Mouse (Mus musculus): ENCODE measurements around the gene Gm21970.

GRCm38 (mm10) chr16:91458976-91459375, 67.5 kb downstream of the Gm21970 start:
- no peak for TF ChIP-seq CTCF (IDR thresholded peaks at IDR 0.05; ENCODE audit: borderline replicate concordance, insufficient read depth, low read length)
- TF ChIP-seq POLR2A (IDR thresholded peaks at IDR 0.05; ENCODE audit: low read depth, low read length), result no peak
